13 mouse cellular contexts compared by ENCODE assay signal in genomic region chr2:70968305-70968704, GRCm38 (mm10).
"Had no signal": no experiment of that assay in that cellular context is flagged by ENCODE, and none has a peak within 500 bp of the region (broad histone marks: within the 10 kb centered on the region; RNA-seq: fewer than 3 reads in every experiment).

No protein-coding gene starts in this region.

- DNase-seq: kidney, adult 18-20 months; kidney, postnatal 10 days; kidney, postnatal 4 days; liver, embryonic 13.5 days; liver, postnatal 0 days; lung, postnatal 14 days; thymus, postnatal 14 days had no signal

- H3K27me3 ChIP-seq: liver, embryonic 13.5 days; lung, embryonic 15.5 days; midbrain, embryonic 13.5 days; neural tube, embryonic 12.5 days had no signal

- H3K4me2 ChIP-seq: liver, embryonic 13.5 days; lung, embryonic 15.5 days; midbrain, embryonic 13.5 days; neural tube, embryonic 12.5 days had no signal

- H3K9me3 ChIP-seq: limb, embryonic 10.5 days; liver, embryonic 13.5 days; lung, embryonic 15.5 days; midbrain, embryonic 13.5 days; neural tube, embryonic 12.5 days had no signal

- H3K9ac ChIP-seq: liver, embryonic 13.5 days; liver, postnatal 0 days; lung, embryonic 15.5 days; midbrain, embryonic 13.5 days; neural tube, embryonic 12.5 days had no signal

- H3K4me1 ChIP-seq: limb, embryonic 10.5 days; lung, embryonic 15.5 days; neural tube, embryonic 12.5 days had no signal

- H3K4me3 ChIP-seq: layer of hippocampus, adult 2 months; limb, embryonic 10.5 days; liver, embryonic 13.5 days; lung, embryonic 15.5 days; midbrain, embryonic 13.5 days; neural tube, embryonic 12.5 days had no signal

- H3K36me3 ChIP-seq: lung, embryonic 15.5 days; neural tube, embryonic 12.5 days had no signal

- H3K27ac ChIP-seq: layer of hippocampus, adult 2 months; limb, embryonic 10.5 days; liver, embryonic 13.5 days; lung, embryonic 15.5 days; midbrain, embryonic 13.5 days; neural tube, embryonic 12.5 days; stomach, postnatal 0 days had no signal

- ATAC-seq: liver, postnatal 0 days; midbrain, embryonic 13.5 days had no signal
